Mouse (Mus musculus): ENCODE data around the gene Pi16.

DNA sequence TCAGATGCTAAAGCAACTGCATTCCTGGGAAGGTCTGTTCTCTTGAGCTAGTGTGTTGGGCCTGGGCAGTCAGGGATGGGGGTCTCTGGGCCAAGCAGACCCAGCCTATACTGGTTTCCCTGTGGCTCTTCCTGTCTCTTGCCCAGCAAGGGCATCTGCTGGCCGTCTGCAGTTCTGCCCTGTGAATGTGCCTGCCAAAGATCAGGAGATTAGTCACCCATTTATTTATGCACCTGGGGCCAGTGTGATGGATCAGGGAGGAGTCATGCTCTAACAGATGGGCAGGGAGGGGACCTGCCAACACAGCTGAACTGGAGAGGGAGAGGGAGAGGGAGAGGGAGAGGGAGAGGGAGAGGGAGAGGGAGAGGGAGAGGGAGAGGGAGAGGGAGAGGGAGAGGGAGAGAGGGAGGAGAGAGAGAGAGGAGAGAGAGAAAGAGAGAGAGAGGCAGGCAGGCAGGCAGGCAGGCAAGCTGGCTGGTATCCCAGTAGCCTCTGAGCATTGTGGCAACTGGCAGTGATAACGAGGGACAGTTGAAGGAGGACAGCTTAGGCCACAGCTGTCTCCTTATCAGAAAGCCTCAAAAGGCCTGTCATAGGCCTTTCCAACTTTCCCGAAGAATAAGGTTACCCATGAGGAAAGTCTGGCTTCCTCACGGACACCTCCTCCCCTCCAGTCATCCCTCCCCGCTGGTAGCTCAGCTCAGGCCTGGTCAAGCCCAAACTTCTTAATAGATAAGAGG, 13.4 kb downstream of the Pi16 start:
- TF ChIP-seq CTCF (IDR thresholded peaks at IDR 0.05; ENCODE audit: control insufficient read depth, insufficient read depth, low read length), result no peak
- TF ChIP-seq POLR2A (IDR thresholded peaks at IDR 0.05; ENCODE audit: borderline replicate concordance, control insufficient read depth, low read depth, low read length), result no peak

Data from bone marrow, adult 2 months (tissue).